Mouse (Mus musculus): ENCODE measurements around the gene Sdhb. TPM values are rescaled to one million over a fixed set of nuclear protein-coding genes. Genes with fewer than 3 reads are reported as not detected.

Gene Sdhb
- polyA plus RNA-seq (2014; fragmentation: Nextera tagmentation; extraction: Ambion mirVana): 482 and 502 TPM in 2 replicates

DNA sequence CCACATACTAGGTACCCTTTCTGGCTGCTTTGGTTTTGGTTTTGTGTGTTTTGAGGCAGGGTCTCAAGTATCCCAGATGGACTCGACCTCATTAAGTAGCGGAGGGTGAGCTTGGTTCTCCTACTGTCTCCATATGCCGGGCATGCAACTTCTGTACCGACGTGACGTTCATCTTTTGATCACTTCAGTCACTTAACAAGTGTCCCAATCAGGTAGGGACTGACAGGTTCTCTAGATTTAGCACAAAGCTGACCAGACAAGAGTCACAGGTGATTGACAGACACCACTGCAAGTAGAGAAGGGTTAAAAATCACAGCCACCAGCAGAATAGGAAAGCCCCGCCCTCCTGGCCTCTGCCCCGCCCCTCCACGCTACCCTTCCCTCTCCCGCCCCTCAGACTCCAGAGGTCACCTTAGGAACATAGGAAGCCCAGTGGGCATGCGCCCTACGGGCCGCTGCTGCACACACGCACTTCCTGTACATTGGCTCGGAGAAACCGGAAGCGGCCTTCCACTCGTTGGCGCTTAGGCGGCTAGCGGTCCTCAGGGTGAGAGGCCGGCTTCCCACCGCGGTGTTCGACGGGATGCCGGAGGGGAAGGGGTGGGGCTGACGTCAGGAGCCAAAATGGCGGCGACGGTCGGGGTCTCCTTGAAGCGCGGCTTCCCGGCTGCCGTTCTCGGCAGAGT lies at the start of gene Sdhb:
Gene Sdhb, plus strand, starts transcription at position 423 of the 686 bp plus-strand sequence.
- Histone ChIP-seq H3K27me3 (ENCODE audit: control insufficient read depth, insufficient read depth, low read length) (no peaks in the 10 kb centered on the region), H3K27ac (peak within 1 kb of the TSS; percentile 88), H3K4me2 (replicated peaks) (peak within 1 kb of the TSS; percentile 91), H3K9ac (peak within 1 kb of the TSS; percentile 98), H3K36me3 (replicated peaks; ENCODE audit: control insufficient read depth, insufficient read depth) (no peaks in the 10 kb centered on the region), H3K4me1 (replicated peaks; ENCODE audit: control insufficient read depth, insufficient read depth, low read length) (peaks cover 29% of the 10 kb centered on the region), H3K9me3 (ENCODE audit: control insufficient read depth, low read length) (no peaks in the 10 kb centered on the region), H3K4me3 (replicated peaks; ENCODE audit: low read length) (peak within 1 kb of the TSS; percentile 99)
- WGBS: 2% methylated on average over 37 of the region's 37 CpGs
- ATAC-seq (ENCODE audit: low FRiP score) (peak; percentile 96), DNase-seq (ENCODE audit: low spot score) (peak; percentile 96)

GRCm38 (mm10) chr4:140911416-140911815 lies 49.6 kb upstream of the Sdhb start:
- no peak for ATAC-seq (ENCODE audit: low FRiP score)

DNA sequence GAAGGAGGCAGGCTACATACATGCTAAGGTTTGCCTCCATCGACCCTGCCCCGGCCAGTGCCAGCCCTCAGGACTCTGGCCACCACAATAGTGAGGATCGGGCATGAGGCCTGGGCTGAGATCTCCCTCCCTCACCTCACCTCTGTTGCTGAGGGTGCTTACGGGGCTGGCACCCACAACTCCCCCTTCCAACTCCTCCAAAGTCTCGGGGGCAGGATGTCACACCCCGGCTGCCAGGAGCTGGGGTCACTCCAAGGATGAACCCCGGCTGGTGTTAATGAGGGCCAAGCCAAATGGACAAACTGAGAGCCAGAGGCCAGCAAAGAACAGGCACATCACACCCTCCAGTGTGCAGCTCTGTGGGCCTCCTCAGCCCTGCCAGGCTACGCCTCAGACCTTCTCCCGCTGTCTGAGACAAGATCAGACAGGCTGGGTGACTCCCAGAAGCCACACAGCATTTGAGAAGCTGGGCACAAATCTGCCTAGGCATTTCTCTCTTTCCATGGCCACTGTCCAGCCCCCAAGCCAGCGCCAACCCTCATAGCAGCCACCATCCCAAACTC lies 48.7 kb upstream of the Sdhb start:
- Histone ChIP-seq H3K9ac (no peak overlapping the region), H3K4me2 (replicated peaks) (no peak overlapping the region), H3K4me3 (replicated peaks; ENCODE audit: low read length) (no peak overlapping the region), H3K9me3 (ENCODE audit: control insufficient read depth, low read length) (no peaks in the 10 kb centered on the region), H3K27ac (no peak overlapping the region), H3K4me1 (replicated peaks; ENCODE audit: control insufficient read depth, insufficient read depth, low read length) (0 out of 2 replicates have a peak, but pooled peaks cover 3% of the 10 kb centered on the region), H3K27me3 (ENCODE audit: control insufficient read depth, insufficient read depth, low read length) (peaks cover 9% of the 10 kb centered on the region; the same call in 1 of the 2 replicates), H3K36me3 (replicated peaks; ENCODE audit: control insufficient read depth, insufficient read depth) (no peaks in the 10 kb centered on the region)
- ATAC-seq (ENCODE audit: low FRiP score) (no peak), DNase-seq (ENCODE audit: low spot score) (no peak)
- 91% methylated on average over 10 of the region's 10 CpGs for WGBS

More at GRCm38 (mm10) chr4:140911416-140911815, 49.6 kb upstream of the Sdhb start:
- no peaks in the 10 kb centered on the region for H3K9me3 ChIP-seq (ENCODE audit: control insufficient read depth, low read length)
- H3K4me2 ChIP-seq (replicated peaks): no peak overlapping the region
- H3K4me1 ChIP-seq (replicated peaks; ENCODE audit: control insufficient read depth, insufficient read depth, low read length): peaks cover 4% of the 10 kb centered on the region
- H3K4me3 ChIP-seq (replicated peaks; ENCODE audit: low read length): no peak overlapping the region
- WGBS: 92% methylated on average over 9 of the region's 9 CpGs
- DNase-seq (ENCODE audit: low spot score): no peak
- no peak overlapping the region for H3K27ac ChIP-seq
- H3K27me3 ChIP-seq (ENCODE audit: control insufficient read depth, insufficient read depth, low read length): peaks cover 16% of the 10 kb centered on the region; the same call in 1 of the 2 replicates
- H3K36me3 ChIP-seq (replicated peaks; ENCODE audit: control insufficient read depth, insufficient read depth): no peaks in the 10 kb centered on the region
- H3K9ac ChIP-seq: no peak overlapping the region

GRCm38 (mm10) chr4:140913565-140913964 lies 47.4 kb upstream of the Sdhb start:
- H3K9ac ChIP-seq: no peak overlapping the region
- no peaks in the 10 kb centered on the region for H3K9me3 ChIP-seq (ENCODE audit: control insufficient read depth, low read length)
- no peak overlapping the region for H3K4me2 ChIP-seq (replicated peaks)
- no peak overlapping the region for H3K4me3 ChIP-seq (replicated peaks; ENCODE audit: low read length)
- no peak for ATAC-seq (ENCODE audit: low FRiP score)
- DNase-seq (ENCODE audit: low spot score): no peak
- H3K27ac ChIP-seq: no peak overlapping the region
- 0 out of 2 replicates have a peak, but pooled peaks cover 3% of the 10 kb centered on the region for H3K4me1 ChIP-seq (replicated peaks; ENCODE audit: control insufficient read depth, insufficient read depth, low read length)
- no peaks in the 10 kb centered on the region for H3K36me3 ChIP-seq (replicated peaks; ENCODE audit: control insufficient read depth, insufficient read depth)
- 94% methylated on average over 9 of the region's 9 CpGs for WGBS
- H3K27me3 ChIP-seq (ENCODE audit: control insufficient read depth, insufficient read depth, low read length): no peaks in the 10 kb centered on the region

DNA sequence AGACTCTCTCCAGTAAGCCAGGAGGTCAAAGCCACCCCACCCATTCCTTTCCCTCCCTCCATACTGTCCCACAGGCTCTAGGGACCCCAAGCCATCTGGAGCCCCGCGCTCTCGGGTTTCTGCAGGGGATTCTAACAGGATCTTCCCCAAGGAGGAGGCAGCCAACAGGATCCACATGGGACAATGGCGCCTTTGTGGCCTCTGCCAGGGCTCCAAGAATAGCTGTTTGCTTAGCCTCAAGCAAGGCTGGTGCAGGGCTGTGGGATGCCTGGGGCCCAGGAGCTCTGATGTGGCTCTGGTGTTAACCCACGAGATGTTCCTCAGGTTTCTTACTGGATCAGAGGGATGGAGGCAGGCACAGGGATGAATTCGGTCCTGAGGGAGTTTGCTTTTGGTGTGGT lies 46.3 kb upstream of the Sdhb start:
- H3K27ac ChIP-seq: no peak overlapping the region
- H3K9me3 ChIP-seq (ENCODE audit: control insufficient read depth, low read length): no peaks in the 10 kb centered on the region
- no peak overlapping the region for H3K4me3 ChIP-seq (replicated peaks; ENCODE audit: low read length)
- no peak for ATAC-seq (ENCODE audit: low FRiP score)
- DNase-seq (ENCODE audit: low spot score): no peak
- no peak overlapping the region for H3K4me2 ChIP-seq (replicated peaks)
- H3K4me1 ChIP-seq (replicated peaks; ENCODE audit: control insufficient read depth, insufficient read depth, low read length): 0 out of 2 replicates have a peak, but pooled peaks cover 3% of the 10 kb centered on the region
- H3K9ac ChIP-seq: no peak overlapping the region
- no peaks in the 10 kb centered on the region for H3K27me3 ChIP-seq (ENCODE audit: control insufficient read depth, insufficient read depth, low read length)
- no peaks in the 10 kb centered on the region for H3K36me3 ChIP-seq (replicated peaks; ENCODE audit: control insufficient read depth, insufficient read depth)
- WGBS: 44% methylated on average over 6 of the region's 6 CpGs

- 77% methylated on average over 3 of the region's 3 CpGs for WGBS
These were observed 45.8 kb upstream of the Sdhb start for GRCm38 (mm10) chr4:140915235-140915634.

DNA sequence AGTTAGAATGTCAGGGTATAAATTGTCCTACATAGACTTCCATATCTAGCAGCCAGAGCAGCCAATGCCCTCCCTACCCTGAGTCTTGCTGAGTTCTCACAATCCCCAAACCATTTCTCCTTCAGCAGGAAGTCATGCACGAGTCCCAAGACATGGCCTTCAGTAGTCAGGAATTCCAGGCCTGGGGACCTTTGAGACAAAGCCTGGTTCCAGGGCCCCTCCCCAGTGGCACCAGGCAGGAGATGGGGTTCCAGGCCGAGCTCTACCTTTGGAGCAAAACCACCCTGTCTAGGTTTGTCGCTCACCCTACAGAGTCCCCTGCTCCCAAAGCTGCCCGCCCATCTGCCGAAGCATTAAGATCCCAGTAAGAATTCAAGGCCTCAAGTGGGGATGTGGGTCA lies 44.7 kb upstream of the Sdhb start:
- Histone ChIP-seq H3K9ac (no peak overlapping the region), H3K9me3 (ENCODE audit: control insufficient read depth, low read length) (no peaks in the 10 kb centered on the region), H3K27me3 (ENCODE audit: control insufficient read depth, insufficient read depth, low read length) (no peaks in the 10 kb centered on the region), H3K36me3 (replicated peaks; ENCODE audit: control insufficient read depth, insufficient read depth) (no peaks in the 10 kb centered on the region), H3K4me2 (replicated peaks) (no peak overlapping the region), H3K4me1 (replicated peaks; ENCODE audit: control insufficient read depth, insufficient read depth, low read length) (no peaks in the 10 kb centered on the region), H3K27ac (no peak overlapping the region), H3K4me3 (replicated peaks; ENCODE audit: low read length) (no peak overlapping the region)
- DNase-seq (ENCODE audit: low spot score): no peak
- 88% methylated on average over 5 of the region's 5 CpGs for WGBS
- no peak for ATAC-seq (ENCODE audit: low FRiP score)

More at GRCm38 (mm10) chr4:140915235-140915634, 45.8 kb upstream of the Sdhb start:
- no peak overlapping the region for H3K9ac ChIP-seq
- H3K4me3 ChIP-seq (replicated peaks; ENCODE audit: low read length): no peak overlapping the region
- no peak overlapping the region for H3K4me2 ChIP-seq (replicated peaks)
- no peak for ATAC-seq (ENCODE audit: low FRiP score)
- H3K27ac ChIP-seq: no peak overlapping the region
- DNase-seq (ENCODE audit: low spot score): no peak
- H3K36me3 ChIP-seq (replicated peaks; ENCODE audit: control insufficient read depth, insufficient read depth): no peaks in the 10 kb centered on the region
- 0 out of 2 replicates have a peak, but pooled peaks cover 3% of the 10 kb centered on the region for H3K4me1 ChIP-seq (replicated peaks; ENCODE audit: control insufficient read depth, insufficient read depth, low read length)
- no peaks in the 10 kb centered on the region for H3K27me3 ChIP-seq (ENCODE audit: control insufficient read depth, insufficient read depth, low read length)
- H3K9me3 ChIP-seq (ENCODE audit: control insufficient read depth, low read length): no peaks in the 10 kb centered on the region

- H3K4me3 ChIP-seq (replicated peaks; ENCODE audit: low read length): no peak overlapping the region
- no peaks in the 10 kb centered on the region for H3K9me3 ChIP-seq (ENCODE audit: control insufficient read depth, low read length)
- no peak overlapping the region for H3K9ac ChIP-seq
- no peaks in the 10 kb centered on the region for H3K36me3 ChIP-seq (replicated peaks; ENCODE audit: control insufficient read depth, insufficient read depth)
- WGBS: 92% methylated on average over 9 of the region's 9 CpGs
- H3K4me2 ChIP-seq (replicated peaks): no peak overlapping the region
- no peaks in the 10 kb centered on the region for H3K4me1 ChIP-seq (replicated peaks; ENCODE audit: control insufficient read depth, insufficient read depth, low read length)
- H3K27me3 ChIP-seq (ENCODE audit: control insufficient read depth, insufficient read depth, low read length): no peaks in the 10 kb centered on the region
- H3K27ac ChIP-seq: no peak overlapping the region
- ATAC-seq (ENCODE audit: low FRiP score): no peak
- DNase-seq (ENCODE audit: low spot score): no peak
These were observed 43.6 kb upstream of the Sdhb start for GRCm38 (mm10) chr4:140917451-140917850.

GRCm38 (mm10) chr4:140919974-140920836 lies 40.8 kb upstream of the Sdhb start:
- Histone ChIP-seq H3K4me3 (replicated peaks; ENCODE audit: low read length) (no peak overlapping the region), H3K9ac (no peak overlapping the region), H3K27me3 (ENCODE audit: control insufficient read depth, insufficient read depth, low read length) (no peaks in the 10 kb centered on the region), H3K9me3 (ENCODE audit: control insufficient read depth, low read length) (no peaks in the 10 kb centered on the region), H3K4me2 (replicated peaks) (no peak overlapping the region), H3K36me3 (replicated peaks; ENCODE audit: control insufficient read depth, insufficient read depth) (no peaks in the 10 kb centered on the region), H3K4me1 (replicated peaks; ENCODE audit: control insufficient read depth, insufficient read depth, low read length) (no peaks in the 10 kb centered on the region), H3K27ac (no peak overlapping the region)
- 68% methylated on average over 11 of the region's 11 CpGs for WGBS
- DNase-seq (ENCODE audit: low spot score) (no peak), ATAC-seq (ENCODE audit: low FRiP score) (no peak)

Data from hindbrain, embryonic 14.5 days (tissue).